Mouse (Mus musculus): ENCODE measurements at regions not wholly inside any gene's neighbourhood (a gene's known extent, or its start where the extent isn't known, plus 50 kb on each side); places are given as distances from the start of the nearest gene placed in this dataset.

DNA sequence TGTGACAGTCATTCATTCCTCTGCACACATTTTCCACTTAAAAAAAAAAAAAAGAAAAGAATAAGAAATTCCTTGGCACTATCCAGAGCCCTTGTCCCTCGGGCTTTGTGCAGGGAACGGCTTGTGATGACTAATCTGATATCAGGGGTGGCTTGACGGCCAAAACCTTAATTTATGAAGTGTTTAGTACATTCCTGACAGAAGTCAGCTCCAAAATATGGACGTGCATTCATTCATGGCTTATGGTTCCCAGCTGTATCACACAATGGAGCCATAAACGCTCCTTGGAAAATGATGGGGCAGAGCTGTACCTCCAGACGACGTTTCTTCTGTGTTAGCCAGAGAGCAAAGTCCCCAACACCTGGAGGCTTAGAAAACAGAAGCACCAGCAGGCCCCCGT lies 62.1 kb upstream of the Elac2 start:
- DNase-seq (ENCODE audit: low read depth, low spot score), result peak; percentile 60

DNA sequence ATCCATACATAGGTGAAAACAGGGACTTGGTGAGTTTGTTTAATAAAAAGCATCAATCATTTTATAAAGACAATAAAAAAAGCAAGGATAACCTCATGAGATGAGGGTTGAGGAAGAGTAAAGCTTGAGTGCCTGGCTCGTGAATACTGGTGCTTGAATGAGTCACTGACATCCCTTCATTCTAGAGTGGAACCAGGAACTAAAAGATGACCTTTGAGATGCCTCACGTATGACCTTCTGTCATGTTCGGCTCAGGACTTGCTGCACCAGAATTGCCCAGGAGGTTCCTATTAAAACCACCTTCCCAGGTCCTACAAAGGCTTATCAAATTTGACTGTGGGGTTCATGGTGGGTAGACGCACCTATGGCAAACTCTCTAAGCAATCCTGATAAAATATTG lies 61.5 kb upstream of the Elac2 start:
- DNase-seq (ENCODE audit: low read depth, low spot score), result no peak

DNA sequence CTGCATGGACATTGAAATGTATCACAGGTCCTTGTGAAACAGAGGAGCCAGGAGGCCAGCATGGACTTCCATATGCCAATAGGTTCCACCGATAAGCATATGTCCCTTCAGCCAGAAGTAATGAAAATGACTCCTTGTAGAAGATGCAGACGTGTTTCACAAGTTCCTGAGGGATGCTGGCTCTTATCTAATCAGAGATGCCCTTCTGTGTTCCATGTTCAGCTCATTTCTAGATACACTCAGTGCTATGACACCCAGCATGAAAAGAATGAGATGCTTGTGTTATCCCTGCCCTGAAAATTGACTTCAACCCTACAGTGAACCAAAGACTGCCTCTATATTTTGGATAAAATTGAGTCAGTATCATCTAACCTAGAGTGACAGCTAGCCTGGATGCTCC lies 53.8 kb upstream of the Elac2 start:
- no peak for DNase-seq (ENCODE audit: low read depth, low spot score)

- peak; percentile 2 for DNase-seq (ENCODE audit: low read depth, low spot score)
These were observed 52.9 kb upstream of the Elac2 start for GRCm38 (mm10) chr11:64925970-64926369.

Data from skeletal muscle tissue, adult 2 months (tissue).